Mouse (Mus musculus): Measurements from ENCODE around the gene Tmem217.

GRCm38 (mm10) chr17:29488257-29488977 lies 63.8 kb downstream of the Tmem217 start:
- TF ChIP-seq CTCF (IDR thresholded peaks at IDR 0.05 in 2 of 3, conservative IDR thresholded peaks at IDR 0.05 in 1 of 3; ENCODE audit: control insufficient read depth in 1 of 3, insufficient read depth in 1 of 3, low read depth in 2 of 3, low read length in 3 of 3, poor library complexity in 1 of 3, severe bottlenecking in 1 of 3) (no peak), MAFK (IDR thresholded peaks at IDR 0.05; ENCODE audit: borderline replicate concordance, low read depth, low read length) (no peak), CHD2 (IDR thresholded peaks at IDR 0.05; ENCODE audit: low read length) (no peak), POLR2A (IDR thresholded peaks at IDR 0.05; ENCODE audit: control insufficient read depth in 1 of 2, insufficient read depth in 1 of 2, low read depth in 1 of 2, low read length in 2 of 2, poor library complexity in 1 of 2) (no peak), ZC3H11A (IDR thresholded peaks at IDR 0.05; ENCODE audit: low read depth, low read length) (no peak), SMC3 (IDR thresholded peaks at IDR 0.05; ENCODE audit: low read depth, low read length) (no peak), USF2 (IDR thresholded peaks at IDR 0.05; ENCODE audit: borderline replicate concordance in 1 of 2, insufficient read depth in 1 of 2, low read depth in 1 of 2, low read length in 2 of 2) (no peak), POLR2AphosphoS2 (IDR thresholded peaks at IDR 0.05; ENCODE audit: low read length) (no peak), ELF1 (IDR thresholded peaks at IDR 0.05; ENCODE audit: low read depth, low read length) (no peak), POLR2AphosphoS5 (IDR thresholded peaks at IDR 0.05; ENCODE audit: borderline replicate concordance, low read depth, low read length) (no peak), CHD1 (IDR thresholded peaks at IDR 0.05; ENCODE audit: low read depth, low read length) (no peak)
